Mouse (Mus musculus) retina, postnatal 1 day (tissue): ENCODE measurements at regions not wholly inside any gene's neighbourhood (a gene's known extent, or its start where the extent isn't known, plus 50 kb on each side); places are given as distances from the start of the nearest gene placed in this dataset.
"Not testable (repeated sequence)": the region's sequence is repeated elsewhere in the genome, so short reads cannot be mapped to it uniquely, and the experiment has no call there.

Experiments
- DNase-seq: peaks from one replicate; pipeline ENCODE4 v3.0.0-alpha.2; 2012

GRCm38 (mm10) chr17:6489926-6490564 lies 60.1 kb downstream of the Dynlt1b start:
- DNase-seq = peak; percentile 43

GRCm38 (mm10) chr17:6490565-6490935 lies 60.6 kb downstream of the Dynlt1b start:
- DNase-seq = not testable (repeated sequence)

- DNase-seq = peak; percentile 54
These were observed 62.6 kb downstream of the Dynlt1b start for GRCm38 (mm10) chr17:6492501-6492900.

- peak; percentile 66 for DNase-seq
These were observed 63.0 kb downstream of the Dynlt1b start for GRCm38 (mm10) chr17:6492950-6493349.

- DNase-seq = not testable (repeated sequence)
These were observed 66.6 kb downstream of the Dynlt1b start for GRCm38 (mm10) chr17:6496491-6496890.

- not testable (repeated sequence) for DNase-seq
These were observed 72.8 kb downstream of the Dynlt1b start for GRCm38 (mm10) chr17:6502676-6503075.

GRCm38 (mm10) chr17:6505896-6506295 lies 76.0 kb downstream of the Dynlt1b start:
- not testable (repeated sequence) for DNase-seq

- not testable (repeated sequence) for DNase-seq
These were observed 85.2 kb downstream of the Dynlt1b start for GRCm38 (mm10) chr17:6515128-6515527.

- DNase-seq = not testable (repeated sequence)
These were observed 82.4 kb upstream of the Dynlt1c start for GRCm38 (mm10) chr17:6519107-6519506.

- not testable (repeated sequence) for DNase-seq
These were observed 81.5 kb upstream of the Dynlt1c start for GRCm38 (mm10) chr17:6520001-6520400.

GRCm38 (mm10) chr17:6520751-6521150 lies 80.7 kb upstream of the Dynlt1c start:
- DNase-seq = not testable (repeated sequence)

- DNase-seq = not testable (repeated sequence)
These were observed 79.3 kb upstream of the Dynlt1c start for GRCm38 (mm10) chr17:6522185-6522584.

GRCm38 (mm10) chr17:6538723-6539122 lies 62.7 kb upstream of the Dynlt1c start:
- DNase-seq = not testable (repeated sequence)

GRCm38 (mm10) chr17:6547064-6547760 lies 54.3 kb upstream of the Dynlt1c start:
- DNase-seq = not testable (repeated sequence)

GRCm38 (mm10) chr17:6547937-6548336 lies 53.5 kb upstream of the Dynlt1c start:
- DNase-seq = not testable (repeated sequence)
